Mouse (Mus musculus) Patski (cell line): ENCODE data around the gene Krtap8-1. TPM values are rescaled to one million over a fixed set of nuclear protein-coding genes. Genes with fewer than 3 reads are reported as not detected.

Experiments
- ATAC-seq: fragments of 100-300 bp; one replicate; pipeline ENCODE4 v1.8.0; 2021
- CTCF ChIA-PET: fragments of 350-600 bp; sonication (Branson Sonifier 250); formaldehyde crosslinking; loops from one replicate; lab custom pipeline; 2022; ENCODE audit warnings: inconsistent platforms; lab: Charles Lee
- POLR2A ChIA-PET: fragments of 350-600 bp; sonication (Branson Sonifier 250); formaldehyde crosslinking; loops from one replicate; lab custom pipeline; 2022; ENCODE audit warnings: antibody characterized with exemption, inconsistent platforms; lab: Charles Lee
- DNase-seq: peaks from one replicate; pipeline ENCODE4 v3.0.0-alpha.2; 2011; ENCODE audit warnings: low read depth, low spot score
- H3K27me3 ChIP-seq: fragments of 371-371 bp; one replicate; pipeline ENCODE4 v1.5.1; 2021
- CTCF ChIP-seq: fragments of 100-300 bp; IDR thresholded peaks from one replicate; pipeline ENCODE4 v1.5.1; 2021
- in situ Hi-C: fragments of 300-500 bp; cut with MboI; formaldehyde crosslinking; loops from 3 replicates; pipeline ENCODE4 v1.11.1; 2018; ENCODE audit warnings: low pct_unique_long_range_greater_than_20kb, mixed read lengths
- polyA plus RNA-seq: library from polyadenylated mRNA; unstranded; gene quantifications from one replicate; pipeline ENCODE4 v1.2.3, GENCODE M21; 2021

Krtap8-1 gene
- polyA plus RNA-seq, 1 experiment from 2014 or later: not detected

GRCm38 (mm10) chr16:89501870-89502269 lies 14.1 kb upstream of the Krtap8-1 start:
- TF ChIP-seq CTCF: no peak
- ChIA-PET CTCF (interaction anchor here (1.2 kb wide), 1 partner anchor 15 kb away, joined by 4 read pairs; no protein-coding TSS in a partner anchor), POLR2A (no interaction called here)
- no peaks in the 10 kb centered on the region for H3K27me3 ChIP-seq
- in situ Hi-C loops: no loop called here
- ATAC-seq: no peak
- no peak for DNase-seq

GRCm38 (mm10) chr16:89497002-89497401 lies 9.2 kb upstream of the Krtap8-1 start:
- H3K27me3 ChIP-seq: no peaks in the 10 kb centered on the region
- ATAC-seq (no peak), DNase-seq (no peak)
- ChIA-PET POLR2A (no interaction called here), CTCF (no interaction called here)
- in situ Hi-C loops: no loop called here
- TF ChIP-seq CTCF: no peak

GRCm38 (mm10) chr16:89495394-89496153 lies 7.8 kb upstream of the Krtap8-1 start:
- ATAC-seq (no peak), DNase-seq (no peak)
- TF ChIP-seq CTCF: no peak
- H3K27me3 ChIP-seq: no peaks in the 10 kb centered on the region
- POLR2A ChIA-PET: no interaction called here
- CTCF ChIA-PET: no interaction called here
- in situ Hi-C loops: no loop called here

- in situ Hi-C loops: no loop called here
- ATAC-seq: no peak
- no peak for TF ChIP-seq CTCF
- POLR2A ChIA-PET: no interaction called here
- H3K27me3 ChIP-seq: no peaks in the 10 kb centered on the region
- DNase-seq: no peak
- CTCF ChIA-PET: no interaction called here
Observed at GRCm38 (mm10) chr16:89477679-89478314, 10.0 kb downstream of the Krtap8-1 start.

- no peaks in the 10 kb centered on the region for H3K27me3 ChIP-seq
- no peak for ATAC-seq
- no peak for DNase-seq
- ChIA-PET POLR2A (no interaction called here), CTCF (no interaction called here)
- in situ Hi-C loops: no loop called here
- TF ChIP-seq CTCF: no peak
Observed at GRCm38 (mm10) chr16:89461189-89461588, 26.6 kb downstream of the Krtap8-1 start.

Other genes starting within 250 kb of the Krtap8-1 start
- gene Krtap21-1, start 84.1 kb downstream of the Krtap8-1 start, polyA plus RNA-seq: not detected
- not detected for gene Krtap6-2, start 67.8 kb downstream of the Krtap8-1 start, polyA plus RNA-seq
- gene Krtap7-1, start 20.4 kb upstream of the Krtap8-1 start, polyA plus RNA-seq: not detected
- not detected for gene Krtap11-1, start 83.2 kb upstream of the Krtap8-1 start, polyA plus RNA-seq